Mouse (Mus musculus) limb, embryonic 11.5 days (tissue): Measurements from ENCODE around the gene Fam189b. TPM values are rescaled to one million over a fixed set of nuclear protein-coding genes. Genes with fewer than 3 reads are reported as not detected.

Source experiments
- ATAC-seq: fragments of 200-750 bp; cut with Nextera tagmentation; 2 replicates; pipeline ENCODE4 v1.8.0; 2017; ENCODE audit warnings: low read depth; ENCODE audit not compliant: insufficient number of reproducible peaks, low FRiP score, low TSS enrichment
- DNase-seq: peaks from one replicate; pipeline ENCODE4 v3.0.0-alpha.2; 2015; ENCODE audit warnings: low spot score
- H3K27ac ChIP-seq: fragments of 300-500 bp; sonication (generic); replicated peaks from 2 replicates; pipeline ENCODE4 v1.5.1; 2014; ENCODE audit warnings: low read depth, mild to moderate bottlenecking, low read length
- H3K27me3 ChIP-seq: fragments of 300-500 bp; sonication (generic); 2 replicates; pipeline ENCODE4 v1.6.1; 2014; ENCODE audit warnings: mild to moderate bottlenecking, low read length, mixed read lengths; ENCODE audit not compliant: control insufficient read depth, insufficient read depth
- H3K36me3 ChIP-seq: fragments of 300-500 bp; sonication (generic); 2 replicates; pipeline ENCODE4 v1.6.1; 2014; ENCODE audit warnings: mild to moderate bottlenecking, low read length, moderate library complexity, mixed read lengths; ENCODE audit not compliant: control insufficient read depth, insufficient read depth
- H3K4me1 ChIP-seq: fragments of 300-500 bp; sonication (generic); 2 replicates; pipeline ENCODE4 v1.6.1; 2014; ENCODE audit warnings: low read length, mixed read lengths; ENCODE audit not compliant: control insufficient read depth, insufficient read depth
- H3K4me2 ChIP-seq: fragments of 300-500 bp; sonication (generic); 2 replicates; pipeline ENCODE4 v1.6.1; 2014; ENCODE audit warnings: low read depth, mild to moderate bottlenecking, moderate library complexity; ENCODE audit not compliant: severe bottlenecking
- H3K4me3 ChIP-seq: fragments of 300-500 bp; sonication (generic); 2 replicates; pipeline ENCODE4 v1.5.1; 2014; ENCODE audit warnings: low read depth, low read length
- H3K9ac ChIP-seq: fragments of 300-500 bp; sonication (generic); 2 replicates; pipeline ENCODE4 v1.6.1; 2014; ENCODE audit warnings: mild to moderate bottlenecking, low read length
- H3K9me3 ChIP-seq: fragments of 300-500 bp; sonication (generic); 2 replicates; pipeline ENCODE4 v1.6.1; 2016; ENCODE audit warnings: low read length; ENCODE audit not compliant: control insufficient read depth
- WGBS: fragments of 180-500 bp; shearing (Covaris S2); extraction: QIAGEN DNeasy Blood & Tissue Kit; methylation state at CpG from one replicate; pipeline ENCODE4 v1.1.7; 2014; 5-methylcytosine and 5-hydroxymethylcytosine counted together
- polyA plus RNA-seq: library from polyadenylated mRNA; unstranded; fragments of >200 nt; fragmentation: Nextera tagmentation; extraction: Ambion mirVana; gene quantifications from 2 replicates; pipeline ENCODE4 v1.2.1, GENCODE M21; 2014

Fam189b gene
- polyA plus RNA-seq, 1 experiment from 2014 or later, result 24.0 TPM

GRCm38 (mm10) chr3:89229276-89229675 lies 46.3 kb downstream of the Fam189b start:
- H3K4me1 ChIP-seq, result peaks cover 24% of the 10 kb centered on the region
- no peak for ATAC-seq
- no peak overlapping the region for H3K4me2 ChIP-seq
- H3K27me3 ChIP-seq, result 0 out of 2 replicates have a peak, but pooled peaks cover 2% of the 10 kb centered on the region
- no peak for DNase-seq
- H3K9ac ChIP-seq, result no peak overlapping the region
- H3K4me3 ChIP-seq, result no peak overlapping the region
- 60% methylated on average over 4 of the region's 4 CpGs for WGBS
- no peaks in the 10 kb centered on the region for H3K9me3 ChIP-seq
- no peaks in the 10 kb centered on the region for H3K36me3 ChIP-seq
- no peak overlapping the region for H3K27ac ChIP-seq

- no peak overlapping the region for H3K9ac ChIP-seq
- H3K9me3 ChIP-seq, result no peaks in the 10 kb centered on the region
- H3K4me3 ChIP-seq, result no peak overlapping the region
- H3K4me1 ChIP-seq, result peaks cover 20% of the 10 kb centered on the region
- H3K36me3 ChIP-seq, result no peaks in the 10 kb centered on the region
- H3K27me3 ChIP-seq, result 0 out of 2 replicates have a peak, but pooled peaks cover 2% of the 10 kb centered on the region
- no peak overlapping the region for H3K4me2 ChIP-seq
- WGBS, result 88% methylated on average over 2 of the region's 2 CpGs
- DNase-seq (no peak), ATAC-seq (no peak)
- no peak overlapping the region for H3K27ac ChIP-seq
These were observed 47.6 kb downstream of the Fam189b start for GRCm38 (mm10) chr3:89230561-89230960.

- WGBS, result 66% methylated on average over 7 of the region's 7 CpGs
- H3K4me3 ChIP-seq, result no peak overlapping the region
- ATAC-seq, result no peak
- no peak overlapping the region for H3K9ac ChIP-seq
- no peaks in the 10 kb centered on the region for H3K9me3 ChIP-seq
- no peaks in the 10 kb centered on the region for H3K36me3 ChIP-seq
- H3K4me2 ChIP-seq, result no peak overlapping the region
- no peak overlapping the region for H3K27ac ChIP-seq
- H3K27me3 ChIP-seq, result 0 out of 2 replicates have a peak, but pooled peaks cover 2% of the 10 kb centered on the region
- DNase-seq, result no peak
- H3K4me1 ChIP-seq, result peaks cover 13% of the 10 kb centered on the region
These were observed 48.4 kb downstream of the Fam189b start for GRCm38 (mm10) chr3:89231345-89231744.

- Histone ChIP-seq H3K9me3 (no peaks in the 10 kb centered on the region), H3K4me1 (peaks cover 9% of the 10 kb centered on the region; the same call in 1 of the 2 replicates), H3K4me3 (no peak overlapping the region), H3K27me3 (0 out of 2 replicates have a peak, but pooled peaks cover 2% of the 10 kb centered on the region), H3K4me2 (no peak overlapping the region), H3K27ac (no peak overlapping the region), H3K36me3 (no peaks in the 10 kb centered on the region), H3K9ac (no peak overlapping the region)
- DNase-seq, result no peak
- WGBS, result 72% methylated on average over 16 of the region's 16 CpGs
- ATAC-seq, result no peak
These were observed 48.9 kb downstream of the Fam189b start for GRCm38 (mm10) chr3:89231772-89232275.

- Histone ChIP-seq H3K36me3 (no peaks in the 10 kb centered on the region), H3K4me1 (peaks cover 7% of the 10 kb centered on the region; the same call in 1 of the 2 replicates), H3K27me3 (0 out of 2 replicates have a peak, but pooled peaks cover 2% of the 10 kb centered on the region), H3K4me3 (no peak overlapping the region), H3K4me2 (no peak overlapping the region), H3K9me3 (no peaks in the 10 kb centered on the region), H3K9ac (no peak overlapping the region), H3K27ac (no peak overlapping the region)
- 50% methylated on average over 6 of the region's 6 CpGs for WGBS
- ATAC-seq, result no peak
- no peak for DNase-seq
These were observed 49.7 kb downstream of the Fam189b start for GRCm38 (mm10) chr3:89232614-89233013.

- H3K4me3 ChIP-seq, result no peak overlapping the region
- WGBS, result 85% methylated on average over 14 of the region's 14 CpGs
- no peak overlapping the region for H3K9ac ChIP-seq
- H3K27ac ChIP-seq, result no peak overlapping the region
- H3K9me3 ChIP-seq, result no peaks in the 10 kb centered on the region
- no peak for DNase-seq
- no peak for ATAC-seq
- H3K27me3 ChIP-seq, result 0 out of 2 replicates have a peak, but pooled peaks cover 2% of the 10 kb centered on the region
- peaks cover under 1% of the 10 kb centered on the region; the same call in 1 of the 2 replicates for H3K4me1 ChIP-seq
- no peak overlapping the region for H3K4me2 ChIP-seq
- H3K36me3 ChIP-seq, result no peaks in the 10 kb centered on the region
These were observed 50.7 kb downstream of the Fam189b start for GRCm38 (mm10) chr3:89233562-89234110.

- no peak overlapping the region for H3K9ac ChIP-seq
- ATAC-seq (no peak), DNase-seq (no peak)
- no peak overlapping the region for H3K27ac ChIP-seq
- H3K36me3 ChIP-seq, result no peaks in the 10 kb centered on the region
- no peak overlapping the region for H3K4me2 ChIP-seq
- 93% methylated on average over 10 of the region's 10 CpGs for WGBS
- H3K27me3 ChIP-seq, result no peaks in the 10 kb centered on the region
- H3K9me3 ChIP-seq, result no peaks in the 10 kb centered on the region
- no peaks in the 10 kb centered on the region for H3K4me1 ChIP-seq
- no peak overlapping the region for H3K4me3 ChIP-seq
These were observed 53.6 kb downstream of the Fam189b start for GRCm38 (mm10) chr3:89236516-89236915.

GRCm38 (mm10) chr3:89237682-89238081 lies 54.7 kb downstream of the Fam189b start:
- no peak for ATAC-seq
- Histone ChIP-seq H3K36me3 (no peaks in the 10 kb centered on the region), H3K9me3 (no peaks in the 10 kb centered on the region), H3K4me1 (no peaks in the 10 kb centered on the region), H3K4me3 (no peak overlapping the region), H3K9ac (no peak overlapping the region), H3K27me3 (no peaks in the 10 kb centered on the region), H3K27ac (no peak overlapping the region), H3K4me2 (no peak overlapping the region)
- WGBS, result 95% methylated on average over 21 of the region's 21 CpGs
- no peak for DNase-seq
